Mouse (Mus musculus) stomach, embryonic 14.5 days (tissue): ENCODE data around the gene Pdlim3. TPM values are rescaled to one million over a fixed set of nuclear protein-coding genes. Genes with fewer than 3 reads are reported as not detected.
A peak's percentile ranks its signal among the peaks of the same experiment; 100 is the strongest.

ENCODE experiments used
- ATAC-seq: fragments of 200-750 bp; cut with Nextera tagmentation; 2 replicates; pipeline ENCODE4 v1.8.0; 2017; ENCODE audit warnings: low read depth, moderate TSS enrichment; ENCODE audit not compliant: insufficient number of reproducible peaks, insufficient read depth, low FRiP score
- H3K27ac ChIP-seq: fragments of 300-500 bp; sonication (generic); 2 replicates; pipeline ENCODE4 v1.5.1; 2014; ENCODE audit warnings: mild to moderate bottlenecking, low read length, moderate library complexity, mixed read lengths
- H3K27me3 ChIP-seq: fragments of 300-500 bp; sonication (generic); 2 replicates; pipeline ENCODE4 v1.6.1; 2014; ENCODE audit warnings: low read length, control low read depth, mixed read lengths; ENCODE audit not compliant: control insufficient read depth, insufficient read depth
- H3K36me3 ChIP-seq: fragments of 300-500 bp; sonication (generic); 2 replicates; pipeline ENCODE4 v1.6.1; 2014; ENCODE audit warnings: mild to moderate bottlenecking, control low read depth, low read length, moderate library complexity, mixed read lengths; ENCODE audit not compliant: control insufficient read depth, insufficient read depth
- H3K4me1 ChIP-seq: fragments of 300-500 bp; sonication (generic); 2 replicates; pipeline ENCODE4 v1.6.1; 2014; ENCODE audit warnings: low read length, control low read depth, mixed read lengths; ENCODE audit not compliant: control insufficient read depth, insufficient read depth
- H3K4me2 ChIP-seq: fragments of 300-500 bp; sonication (generic); replicated peaks from 2 replicates; pipeline ENCODE4 v1.6.1; 2014; ENCODE audit warnings: low read depth, low read length, control low read depth
- H3K4me3 ChIP-seq: fragments of 300-500 bp; sonication (generic); 2 replicates; pipeline ENCODE4 v1.5.1; 2014; ENCODE audit warnings: low read depth, low read length, control low read depth
- H3K9ac ChIP-seq: fragments of 300-500 bp; sonication (generic); replicated peaks from 2 replicates; pipeline ENCODE4 v1.6.1; 2014; ENCODE audit warnings: low read depth, mild to moderate bottlenecking, control low read depth, low read length, moderate library complexity, mixed read lengths
- H3K9me3 ChIP-seq: fragments of 300-500 bp; sonication (generic); 2 replicates; pipeline ENCODE4 v1.6.1; 2016; ENCODE audit warnings: low read depth, low read length, control low read depth; ENCODE audit not compliant: control insufficient read depth
- WGBS: fragments of 180-500 bp; shearing (Covaris S2); extraction: QIAGEN DNeasy Blood & Tissue Kit; methylation state at CpG from one replicate; pipeline ENCODE4 v1.1.7; 2014; 5-methylcytosine and 5-hydroxymethylcytosine counted together
- polyA plus RNA-seq: library from polyadenylated mRNA; unstranded; fragments of >200 nt; fragmentation: Nextera tagmentation; extraction: Ambion mirVana; gene quantifications from 2 replicates; pipeline ENCODE4 v1.2.1, GENCODE M21; 2014

Pdlim3 gene
- polyA plus RNA-seq, 1 experiment from 2014 or later: 164 TPM

DNA sequence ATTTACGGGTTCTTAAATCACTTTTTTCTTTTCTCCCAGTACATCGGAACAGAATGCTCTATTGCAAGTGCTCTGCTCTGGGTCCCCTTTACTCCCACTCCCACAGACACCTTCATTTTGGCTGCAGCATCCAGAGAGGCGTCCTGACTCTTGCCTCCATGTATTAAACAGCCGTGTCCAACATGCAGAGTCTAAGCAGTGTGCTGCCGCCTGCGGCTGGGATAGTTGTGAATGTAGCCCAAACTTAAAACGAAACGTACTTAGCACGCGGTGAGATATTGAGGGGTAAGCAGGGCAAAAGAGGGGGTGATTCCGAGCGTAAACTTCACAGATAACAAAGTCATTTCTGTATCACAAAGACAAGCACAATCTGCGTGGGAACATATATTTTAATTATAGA is 709 bp upstream of the Pdlim3 start:
- Histone ChIP-seq H3K36me3 (no peaks in the 10 kb centered on the region), H3K9ac (0 out of 2 replicates have a peak overlapping the region, but pooled peaks have one; percentile 10), H3K27me3 (no peaks in the 10 kb centered on the region), H3K9me3 (no peaks in the 10 kb centered on the region), H3K27ac (peak overlapping the region; percentile 58; the same call in 1 of the 2 replicates), H3K4me2 (peak overlapping the region; percentile 81), H3K4me3 (peak overlapping the region; percentile 47), H3K4me1 (peaks cover 9% of the 10 kb centered on the region; the same call in 1 of the 2 replicates)
- 0 out of 2 replicates have a peak, but pooled peaks have one; percentile 20 for ATAC-seq
- 6% methylated on average over 13 of the region's 13 CpGs for WGBS

DNA sequence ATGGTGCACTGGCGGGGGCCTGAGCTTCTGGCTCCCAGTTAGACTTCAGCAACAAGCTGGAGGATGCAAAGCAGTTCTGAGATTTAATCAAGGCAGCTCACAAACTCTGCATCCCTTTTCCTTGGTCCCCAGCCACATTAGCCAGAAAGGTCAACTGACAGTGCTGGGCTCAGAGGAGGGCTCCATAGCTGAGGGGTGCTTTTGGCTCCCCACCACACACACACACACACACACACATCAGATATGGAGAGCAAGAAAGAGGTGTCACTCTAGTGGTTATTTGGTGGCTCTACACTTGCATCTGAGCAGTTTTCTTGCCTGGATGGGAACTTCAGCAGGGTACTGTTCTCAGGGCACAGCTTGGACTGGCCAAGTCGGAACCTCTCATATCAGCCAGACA is 514 bp downstream of the Pdlim3 start:
- WGBS: 19% methylated on average over 2 of the region's 2 CpGs
- H3K9me3 ChIP-seq: no peaks in the 10 kb centered on the region
- H3K27me3 ChIP-seq: no peaks in the 10 kb centered on the region
- peak overlapping the region; percentile 48 for H3K9ac ChIP-seq
- peak overlapping the region; percentile 81 for H3K4me2 ChIP-seq
- H3K4me1 ChIP-seq: peaks cover 9% of the 10 kb centered on the region; the same call in 1 of the 2 replicates
- H3K27ac ChIP-seq: peak overlapping the region; percentile 93
- no peak for ATAC-seq
- H3K36me3 ChIP-seq: no peaks in the 10 kb centered on the region
- peak overlapping the region; percentile 47 for H3K4me3 ChIP-seq

DNA sequence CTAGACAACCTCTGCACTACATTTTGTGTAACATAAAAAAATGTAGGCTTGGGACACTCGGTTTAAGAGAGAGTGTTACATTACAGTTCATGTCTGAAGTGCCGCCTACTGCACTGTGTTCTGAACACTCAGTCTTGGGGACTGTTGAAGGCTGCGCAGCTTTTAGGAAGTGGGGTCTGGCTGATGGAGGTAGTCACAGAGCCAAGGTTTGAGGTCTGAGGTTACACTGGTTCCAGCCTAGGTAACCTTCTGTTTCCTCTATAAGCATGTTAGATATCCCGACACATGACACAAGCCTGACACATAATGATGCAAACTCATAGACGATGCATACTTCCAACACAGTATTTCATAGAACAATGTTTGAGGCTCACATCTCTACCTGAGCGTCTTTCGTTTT is 4.5 kb downstream of the Pdlim3 start:
- Histone ChIP-seq H3K4me2 (no peak overlapping the region), H3K27me3 (no peaks in the 10 kb centered on the region), H3K4me3 (no peak overlapping the region), H3K9ac (no peak overlapping the region), H3K36me3 (no peaks in the 10 kb centered on the region), H3K4me1 (peaks cover 3% of the 10 kb centered on the region; the same call in 1 of the 2 replicates), H3K27ac (no peak overlapping the region), H3K9me3 (no peaks in the 10 kb centered on the region)
- 94% methylated on average over 7 of the region's 7 CpGs for WGBS
- no peak for ATAC-seq

DNA sequence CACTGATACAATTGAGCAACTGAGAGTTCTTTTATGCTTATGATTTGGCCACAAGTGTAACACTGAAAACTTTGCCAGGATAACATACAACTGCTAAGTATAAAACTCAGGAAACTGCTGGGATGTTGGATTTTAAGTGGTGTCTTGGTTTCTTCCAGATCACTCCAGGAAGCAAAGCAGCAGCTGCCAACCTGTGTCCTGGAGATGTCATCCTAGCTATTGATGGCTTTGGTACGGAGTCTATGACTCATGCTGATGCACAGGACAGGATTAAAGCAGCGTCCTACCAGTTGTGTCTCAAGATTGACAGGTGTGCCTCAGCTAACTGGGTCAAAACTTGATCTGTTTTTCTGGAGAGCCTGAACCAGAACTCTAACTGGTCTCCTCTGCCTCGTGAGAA is 11.3 kb downstream of the Pdlim3 start:
- no peak overlapping the region for H3K4me3 ChIP-seq
- H3K9ac ChIP-seq: no peak overlapping the region
- H3K27me3 ChIP-seq: no peaks in the 10 kb centered on the region
- H3K4me2 ChIP-seq: no peak overlapping the region
- WGBS: 81% methylated on average over 3 of the region's 3 CpGs
- ATAC-seq: no peak
- no peaks in the 10 kb centered on the region; the same call in 1 of the 2 replicates for H3K36me3 ChIP-seq
- H3K27ac ChIP-seq: no peak overlapping the region
- no peaks in the 10 kb centered on the region for H3K4me1 ChIP-seq
- no peaks in the 10 kb centered on the region for H3K9me3 ChIP-seq

DNA sequence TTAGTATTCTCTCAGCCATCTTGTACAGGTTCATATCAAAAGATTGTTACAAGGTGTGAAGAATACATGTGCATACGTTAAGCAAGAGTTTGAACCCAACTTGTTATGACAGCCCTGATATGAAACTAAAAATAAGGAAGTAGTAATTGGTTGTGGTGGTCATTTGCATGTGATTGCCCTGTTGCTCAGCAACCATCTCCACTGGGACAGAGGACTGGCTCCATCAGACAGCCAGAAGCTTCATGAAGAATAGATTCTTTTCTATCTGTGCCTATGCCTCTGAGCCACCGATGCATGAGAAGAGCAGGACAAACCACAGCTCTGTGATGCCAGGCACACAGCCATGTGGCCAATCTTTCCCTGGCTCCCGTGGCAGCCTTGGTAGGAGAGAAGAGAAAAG is 14.5 kb downstream of the Pdlim3 start:
- H3K4me2 ChIP-seq: no peak overlapping the region
- no peaks in the 10 kb centered on the region for H3K4me1 ChIP-seq
- no peak overlapping the region for H3K27ac ChIP-seq
- 82% methylated on average over 3 of the region's 3 CpGs for WGBS
- no peaks in the 10 kb centered on the region; the same call in 1 of the 2 replicates for H3K36me3 ChIP-seq
- H3K9me3 ChIP-seq: no peaks in the 10 kb centered on the region
- no peak overlapping the region for H3K4me3 ChIP-seq
- no peak for ATAC-seq
- H3K27me3 ChIP-seq: no peaks in the 10 kb centered on the region
- H3K9ac ChIP-seq: no peak overlapping the region

DNA sequence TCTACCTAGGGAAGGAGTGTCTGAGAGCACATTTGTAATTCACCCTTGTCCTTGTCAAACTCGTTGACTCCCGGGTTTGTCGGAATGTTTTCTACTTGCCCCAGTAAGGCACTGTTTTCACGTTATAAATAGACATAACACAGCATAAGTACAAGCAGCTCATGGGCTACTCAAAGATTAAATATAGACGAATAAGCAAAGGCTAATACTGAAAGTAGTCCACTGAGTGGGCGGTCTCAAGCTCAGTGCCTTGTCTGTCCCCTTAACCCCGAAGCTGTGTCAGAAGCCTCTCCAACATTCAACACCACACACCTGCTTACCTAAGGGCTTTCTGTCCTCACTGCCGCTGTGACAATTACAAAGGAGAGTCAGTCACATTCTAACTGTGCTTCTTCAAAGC is 16.4 kb downstream of the Pdlim3 start:
- H3K27ac ChIP-seq: no peak overlapping the region
- no peak for ATAC-seq
- H3K9ac ChIP-seq: no peak overlapping the region
- WGBS: 71% methylated on average over 8 of the region's 8 CpGs
- H3K36me3 ChIP-seq: no peaks in the 10 kb centered on the region; the same call in 1 of the 2 replicates
- H3K4me3 ChIP-seq: no peak overlapping the region
- H3K27me3 ChIP-seq: no peaks in the 10 kb centered on the region
- H3K4me2 ChIP-seq: no peak overlapping the region
- H3K9me3 ChIP-seq: no peaks in the 10 kb centered on the region
- H3K4me1 ChIP-seq: no peaks in the 10 kb centered on the region

DNA sequence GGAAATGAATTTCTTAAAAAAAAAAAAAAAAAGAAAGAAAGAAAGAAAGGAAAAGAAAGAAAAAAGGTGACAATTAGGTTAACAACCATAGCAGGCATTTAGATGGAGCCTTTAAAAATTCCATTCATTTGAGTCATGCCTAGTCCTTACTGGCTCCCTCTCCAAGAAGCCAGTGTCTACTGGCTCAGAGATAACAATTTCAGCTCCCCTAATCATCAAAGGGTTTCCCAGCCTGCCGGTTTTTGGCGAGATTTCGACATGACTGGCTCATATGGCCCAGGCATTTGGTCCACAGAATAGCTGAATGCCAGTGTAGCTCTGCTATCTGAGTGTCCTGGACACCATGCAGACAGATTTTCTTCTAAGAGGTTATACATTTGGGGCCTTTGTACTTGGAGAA is 18.4 kb downstream of the Pdlim3 start:
- no peak for ATAC-seq
- Histone ChIP-seq H3K4me2 (no peak overlapping the region), H3K27me3 (no peaks in the 10 kb centered on the region), H3K4me3 (no peak overlapping the region), H3K27ac (no peak overlapping the region), H3K9ac (no peak overlapping the region), H3K4me1 (no peaks in the 10 kb centered on the region), H3K9me3 (no peaks in the 10 kb centered on the region), H3K36me3 (no peaks in the 10 kb centered on the region; the same call in 1 of the 2 replicates)
- WGBS: 34% methylated on average over 3 of the region's 3 CpGs

DNA sequence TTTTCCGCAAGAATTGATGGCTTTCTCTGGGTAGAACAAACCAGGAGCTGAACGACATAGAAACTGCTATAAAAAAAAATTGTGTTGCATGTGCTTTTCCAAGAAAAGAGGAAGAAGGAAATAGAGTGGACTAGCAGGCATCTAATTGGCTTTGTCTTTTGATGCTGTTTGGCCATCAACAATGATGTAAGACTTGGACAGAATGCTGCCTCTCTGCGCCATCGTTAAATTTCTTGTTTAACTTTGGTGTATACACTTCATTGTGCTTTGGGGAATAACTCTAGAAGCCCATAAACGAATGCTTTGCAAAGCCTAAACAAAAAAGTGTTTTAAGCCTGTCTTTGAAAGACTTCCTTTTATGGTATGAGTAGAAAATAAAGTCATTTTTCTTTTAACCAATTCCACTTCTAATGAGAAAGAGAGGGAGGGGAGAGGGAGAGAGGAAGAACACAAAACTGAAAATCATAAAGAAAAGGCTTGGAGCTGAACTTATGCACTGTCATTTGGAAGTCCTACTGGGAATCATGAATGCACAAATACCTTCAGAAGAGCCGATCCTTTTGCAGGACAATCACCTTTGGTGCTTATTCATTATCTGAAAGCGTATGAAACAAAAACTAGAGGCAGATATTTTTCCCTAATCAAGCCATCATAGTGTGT is 20.5 kb downstream of the Pdlim3 start:
- H3K9ac ChIP-seq: no peak overlapping the region
- no peak for ATAC-seq
- H3K4me1 ChIP-seq: no peaks in the 10 kb centered on the region
- WGBS: 70% methylated on average over 7 of the region's 7 CpGs
- no peak overlapping the region for H3K4me2 ChIP-seq
- no peaks in the 10 kb centered on the region for H3K9me3 ChIP-seq
- H3K27me3 ChIP-seq: no peaks in the 10 kb centered on the region
- no peak overlapping the region for H3K27ac ChIP-seq
- H3K36me3 ChIP-seq: no peaks in the 10 kb centered on the region; the same call in 1 of the 2 replicates
- H3K4me3 ChIP-seq: no peak overlapping the region

DNA sequence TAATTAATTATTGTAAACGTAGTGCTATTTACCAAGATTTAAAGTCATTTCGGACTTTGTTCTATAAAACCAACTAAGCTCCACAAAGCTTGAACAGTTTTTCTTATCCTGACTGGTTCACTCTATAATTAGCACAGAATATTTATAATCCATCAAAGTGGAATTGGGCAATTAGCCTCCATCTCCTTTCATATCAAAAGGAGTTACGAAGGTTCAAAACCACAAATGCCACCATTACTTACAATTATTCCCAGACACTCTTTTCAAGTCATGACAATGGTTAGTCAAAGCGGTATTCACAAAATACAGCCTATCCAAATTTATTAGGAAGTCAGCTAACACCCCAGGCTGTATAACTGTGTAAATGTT is 21.0 kb downstream of the Pdlim3 start:
- no peaks in the 10 kb centered on the region for H3K4me1 ChIP-seq
- H3K4me2 ChIP-seq: no peak overlapping the region
- no peak overlapping the region for H3K9ac ChIP-seq
- no peaks in the 10 kb centered on the region for H3K9me3 ChIP-seq
- no peaks in the 10 kb centered on the region for H3K27me3 ChIP-seq
- ATAC-seq: no peak
- WGBS: 85% methylated on average over 4 of the region's 4 CpGs
- no peak overlapping the region for H3K27ac ChIP-seq
- H3K36me3 ChIP-seq: no peaks in the 10 kb centered on the region; the same call in 1 of the 2 replicates
- H3K4me3 ChIP-seq: no peak overlapping the region
